Mouse (Mus musculus): ENCODE data around the gene Slc5a11.

Gene Slc5a11

DNA sequence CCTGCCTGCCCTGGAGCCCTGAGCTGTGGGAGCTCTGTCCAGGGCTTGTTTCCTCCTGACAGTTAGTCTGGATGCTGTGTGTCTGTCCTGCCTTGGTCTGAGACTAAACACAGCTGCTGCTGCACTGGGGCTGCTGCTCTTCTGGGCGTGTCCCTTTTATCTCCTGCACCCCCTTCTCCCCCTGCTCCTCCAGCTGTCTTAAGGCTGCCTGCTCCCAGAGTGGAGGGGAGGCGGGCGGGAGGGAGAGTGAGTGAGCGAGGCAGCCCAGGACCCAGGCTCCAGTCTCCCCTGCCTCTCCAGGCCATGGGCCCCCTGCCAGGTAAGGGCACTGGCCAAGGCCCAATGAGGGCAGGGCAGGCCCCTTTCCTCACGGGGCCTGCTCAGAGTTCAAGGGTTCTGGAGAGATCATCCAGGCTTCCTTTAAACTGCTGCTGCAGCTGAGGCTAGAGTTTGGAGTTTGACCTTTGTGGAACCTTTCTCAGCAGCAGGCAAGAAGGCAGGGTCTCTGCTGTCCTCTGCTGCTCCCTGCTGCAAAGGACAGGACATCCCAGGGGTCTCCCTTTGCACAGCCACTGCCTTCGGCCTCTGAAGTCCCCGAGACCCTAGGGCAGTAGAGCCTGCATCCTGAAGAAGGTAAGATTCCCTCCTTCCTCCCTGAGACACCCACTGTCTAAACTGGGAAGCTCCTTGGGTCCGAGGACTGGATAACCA lies at the start of gene Slc5a11:
Gene Slc5a11, plus strand, starts transcription at position 416 of the 711 bp plus-strand sequence.
- DNase-seq (ENCODE audit: low spot score in 2 of 2): peak; percentile 13 to 49

DNA sequence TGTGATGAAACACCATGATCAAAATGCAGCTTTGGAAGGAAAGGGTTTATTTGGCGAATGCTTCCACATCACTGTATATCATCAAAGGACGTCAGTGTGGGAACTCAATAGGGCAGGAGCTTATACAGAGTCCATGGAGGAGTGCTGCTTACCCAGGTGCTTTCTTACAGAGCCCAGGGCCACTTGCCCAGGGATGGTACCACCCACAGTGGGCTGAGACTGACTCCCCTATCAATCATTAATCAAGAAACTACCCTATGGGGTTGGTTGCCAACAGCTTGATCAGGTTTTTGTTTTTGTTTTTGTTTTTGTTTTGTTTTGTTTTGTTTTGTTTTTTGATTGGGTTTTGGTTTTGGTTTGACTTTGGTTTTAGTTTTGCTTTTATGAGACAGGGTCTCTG lies 47.1 kb upstream of the Slc5a11 start:
- DNase-seq (ENCODE audit: low spot score in 2 of 2): no peak

GRCm38 (mm10) chr7:123169618-123170017 lies 45.0 kb upstream of the Slc5a11 start:
- DNase-seq (ENCODE audit: low spot score in 2 of 2): no peak

DNA sequence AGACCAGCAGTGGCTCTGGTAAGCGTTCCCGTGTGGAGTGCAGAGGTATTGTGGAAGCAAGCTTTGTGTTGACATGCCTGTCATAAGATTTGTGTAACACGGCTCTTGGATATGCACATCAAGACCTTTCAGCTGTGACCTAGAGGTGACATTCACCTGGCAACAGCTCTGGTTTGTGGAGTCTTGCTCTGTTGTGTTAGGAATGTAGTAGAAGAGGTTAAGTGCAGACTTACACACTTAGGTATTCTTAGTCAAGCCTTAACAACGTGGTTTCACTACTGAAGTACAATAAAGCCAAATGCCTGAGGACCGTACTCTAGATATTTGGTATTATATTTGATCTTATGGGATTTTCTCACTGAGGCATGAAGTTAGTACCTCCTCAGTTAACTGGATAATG lies 42.5 kb upstream of the Slc5a11 start:
- DNase-seq (ENCODE audit: low spot score in 2 of 2): no peak

DNA sequence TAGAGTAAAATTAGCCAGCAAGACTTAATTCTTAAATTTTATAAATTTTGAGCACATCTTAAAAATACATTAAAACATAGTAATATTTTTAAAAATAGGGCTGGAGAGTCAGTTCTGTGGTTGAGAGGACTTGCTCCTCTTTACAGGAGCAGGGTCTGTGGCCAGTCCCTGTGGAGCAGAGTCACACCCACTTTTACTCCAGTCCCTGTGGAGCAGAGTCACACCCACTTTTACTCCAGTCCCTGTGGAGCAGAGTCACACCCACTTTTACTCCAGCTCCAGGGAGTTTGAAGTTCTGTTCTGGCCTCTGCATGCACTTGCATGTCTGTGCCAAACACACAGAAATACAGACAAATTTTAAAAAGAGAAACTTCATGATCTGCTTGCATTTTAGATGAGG lies 37.4 kb upstream of the Slc5a11 start:
- no peak for DNase-seq (ENCODE audit: low spot score in 2 of 2)

DNA sequence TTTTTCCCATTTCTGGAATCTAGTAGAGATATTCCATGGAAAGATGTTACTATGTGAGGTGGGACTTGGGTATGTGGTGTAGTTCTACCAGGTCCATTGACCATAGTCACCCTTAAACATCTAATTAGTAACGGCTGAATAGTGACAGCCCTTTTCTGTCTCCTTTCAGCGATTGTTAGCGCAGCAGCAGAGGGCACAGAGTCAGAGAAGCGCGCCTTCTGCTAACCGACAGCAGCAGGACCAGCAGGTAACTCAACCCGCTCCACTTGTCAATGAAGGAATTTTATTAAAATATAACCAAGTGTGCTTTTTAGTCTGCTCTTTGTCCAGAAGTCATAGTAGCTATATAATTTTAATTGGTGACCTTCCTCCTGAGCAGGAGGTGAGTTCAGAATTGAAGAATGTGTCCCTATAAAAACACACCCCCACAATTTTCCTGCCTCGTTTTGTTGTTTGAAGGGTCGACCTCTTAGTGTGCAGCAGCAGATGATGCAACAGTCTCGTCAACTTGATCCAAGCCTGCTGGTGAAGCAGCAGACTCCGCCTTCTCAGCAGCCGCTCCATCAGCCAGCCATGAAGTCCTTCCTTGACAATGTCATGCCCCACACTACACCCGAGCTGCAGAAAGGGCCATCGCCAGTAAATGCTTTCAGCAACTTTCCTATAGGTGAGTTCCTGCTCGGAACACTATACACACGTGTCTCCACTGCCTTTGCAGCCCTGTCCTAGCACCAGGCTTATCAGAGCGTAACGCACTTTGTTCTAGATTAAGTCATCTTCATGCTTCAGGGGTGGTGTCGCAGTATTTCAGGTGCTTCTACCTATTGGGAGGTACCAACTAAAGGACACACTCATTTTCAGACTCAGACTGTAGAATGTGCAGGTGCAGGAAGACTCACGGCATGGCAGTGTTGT lies 32.5 kb upstream of the Slc5a11 start:
- no peak for DNase-seq (ENCODE audit: low spot score in 2 of 2)

DNA sequence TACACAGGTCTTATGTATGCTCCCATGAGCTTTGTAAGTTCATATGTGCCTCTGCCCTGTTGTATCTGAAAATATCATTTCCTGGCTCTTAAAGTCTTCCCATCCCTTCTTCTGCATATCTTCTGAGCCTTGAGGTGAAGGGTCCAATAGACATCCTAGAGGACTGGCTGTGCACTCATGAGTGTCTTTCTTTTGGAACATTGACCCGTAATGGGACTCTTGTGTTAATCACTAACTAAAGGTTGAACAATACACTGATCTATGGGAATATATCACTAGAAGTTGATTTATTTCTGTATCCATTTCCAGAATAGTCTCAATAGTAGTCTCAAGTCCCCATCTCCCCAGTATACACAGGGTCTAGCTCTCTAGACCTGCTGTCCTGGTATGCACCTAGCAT lies 29.7 kb upstream of the Slc5a11 start:
- no peak for DNase-seq (ENCODE audit: low spot score in 2 of 2)

DNA sequence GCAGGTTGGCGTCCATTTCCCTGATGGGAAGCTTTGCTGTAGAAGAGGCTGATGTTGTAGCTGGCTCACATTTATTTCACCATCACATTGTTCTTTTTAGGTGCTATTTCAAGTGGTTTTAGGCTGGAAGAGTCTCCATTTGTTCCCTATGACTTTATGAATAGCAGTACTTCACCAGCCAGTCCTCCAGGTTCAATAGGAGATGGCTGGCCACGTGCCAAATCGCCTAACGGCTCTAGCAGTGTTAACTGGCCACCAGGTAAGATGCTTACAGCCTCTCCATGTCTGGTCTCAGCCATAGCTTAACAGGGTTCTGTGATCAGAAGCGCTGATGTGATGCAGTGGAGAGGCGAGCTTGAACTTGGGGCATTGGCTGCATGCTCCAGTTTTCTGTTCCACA lies 28.1 kb upstream of the Slc5a11 start:
- no peak for DNase-seq (ENCODE audit: low spot score in 2 of 2)

- DNase-seq (ENCODE audit: low spot score in 2 of 2): no peak
Measured at GRCm38 (mm10) chr7:123187246-123187645, 27.3 kb upstream of the Slc5a11 start.

GRCm38 (mm10) chr7:123188462-123188861 lies 26.1 kb upstream of the Slc5a11 start:
- DNase-seq (ENCODE audit: low spot score in 2 of 2): no peak

DNA sequence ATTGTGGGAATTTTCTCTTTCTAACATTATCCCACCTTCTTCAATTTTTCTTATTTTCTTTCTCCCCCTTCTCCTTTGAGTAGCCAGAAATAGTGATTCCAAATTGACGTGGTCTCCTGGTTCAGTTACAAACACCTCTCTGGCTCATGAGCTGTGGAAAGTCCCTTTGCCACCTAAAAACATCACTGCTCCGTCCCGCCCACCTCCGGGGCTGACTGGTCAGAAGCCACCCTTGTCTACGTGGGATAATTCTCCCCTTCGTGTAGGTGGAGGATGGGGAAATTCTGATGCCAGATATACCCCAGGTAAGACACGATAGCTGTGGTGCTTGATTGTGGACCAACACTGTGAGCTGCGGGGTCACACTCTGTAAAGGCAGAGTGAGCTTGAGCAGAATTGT lies 24.8 kb upstream of the Slc5a11 start:
- DNase-seq (ENCODE audit: low spot score in 2 of 2): no peak

DNA sequence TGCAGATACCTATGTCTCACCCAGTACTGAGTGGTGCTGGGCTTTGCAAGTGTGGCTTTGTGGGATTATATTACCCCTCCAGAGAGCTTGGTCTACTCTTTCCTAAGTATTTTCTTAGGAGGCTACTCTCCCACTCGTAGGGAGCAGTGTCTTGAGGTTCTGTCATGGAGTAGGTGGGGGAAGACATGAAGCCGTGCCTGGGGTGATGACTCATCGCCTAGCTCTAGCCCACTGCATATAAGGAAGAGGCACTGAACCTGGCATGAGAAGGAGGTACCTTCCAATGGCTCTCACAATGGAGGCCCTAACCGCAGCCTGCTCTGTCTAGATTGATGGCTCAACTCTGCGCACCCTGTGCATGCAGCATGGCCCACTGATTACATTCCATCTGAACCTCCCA lies 22.8 kb upstream of the Slc5a11 start:
- DNase-seq (ENCODE audit: low spot score in 2 of 2): no peak

DNA sequence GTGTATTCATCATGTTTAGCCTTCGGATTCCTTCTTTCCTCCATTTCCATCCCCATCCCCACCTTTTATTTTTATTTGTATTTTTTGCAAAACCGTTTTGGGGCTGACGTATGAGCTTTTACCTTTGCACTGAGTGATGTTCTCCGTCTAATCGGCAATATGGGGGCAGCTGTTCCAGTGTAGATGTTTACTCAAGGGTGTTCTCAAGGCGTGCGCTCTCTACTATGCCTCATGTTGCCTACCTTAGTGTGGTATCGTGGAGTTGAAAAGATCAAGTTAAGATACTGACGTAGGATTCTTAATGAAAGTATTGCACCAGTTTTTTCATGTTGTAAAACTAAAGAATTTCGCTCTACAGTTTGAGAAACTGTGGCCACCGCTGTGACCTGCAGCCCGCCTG lies 21.4 kb upstream of the Slc5a11 start:
- no peak for DNase-seq (ENCODE audit: low spot score in 2 of 2)

- no peak for DNase-seq (ENCODE audit: low spot score in 2 of 2)
Measured at GRCm38 (mm10) chr7:123194696-123195095, 19.9 kb upstream of the Slc5a11 start.

DNA sequence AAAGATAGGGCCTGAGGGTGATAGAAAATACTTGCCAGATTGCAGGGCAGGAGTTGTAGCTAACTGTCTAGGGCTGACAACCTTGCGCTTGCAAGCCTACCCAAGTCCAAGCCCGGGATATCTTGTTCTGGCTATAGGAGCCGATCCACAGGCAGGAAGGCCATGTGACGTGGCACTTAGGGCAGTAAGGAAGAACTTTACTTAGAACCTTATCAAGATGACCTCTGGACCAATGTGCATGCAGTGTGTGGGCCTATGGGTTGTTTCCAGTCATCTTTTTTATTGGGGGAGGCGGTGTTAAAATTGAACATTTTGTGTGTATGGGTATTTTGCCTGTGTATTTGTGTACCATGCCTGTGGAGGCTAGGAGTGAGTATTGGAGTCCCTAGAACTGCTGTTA lies 18.1 kb upstream of the Slc5a11 start:
- no peak for DNase-seq (ENCODE audit: low spot score in 2 of 2)

DNA sequence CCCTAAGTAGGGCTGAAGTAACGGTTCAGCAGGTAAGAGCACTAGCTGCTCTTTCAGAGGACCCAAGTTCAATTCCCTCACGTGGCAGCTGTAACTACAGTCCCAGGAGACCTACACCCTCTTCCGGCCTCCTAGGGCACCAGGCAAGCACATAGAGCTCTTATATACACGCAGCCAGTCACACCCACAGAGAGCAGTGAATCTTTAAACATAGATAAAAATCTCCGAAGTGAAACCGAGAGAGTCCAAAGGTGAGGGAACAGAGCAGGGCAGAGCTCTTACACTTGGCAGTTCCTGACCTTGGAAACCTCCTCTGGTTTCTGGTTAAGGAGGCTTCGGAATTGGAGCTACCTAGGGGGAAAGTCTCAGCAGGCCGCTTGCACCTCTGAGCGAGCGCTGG lies 15.9 kb upstream of the Slc5a11 start:
- DNase-seq (ENCODE audit: low spot score in 2 of 2): no peak

GRCm38 (mm10) chr7:123199151-123199550 lies 15.4 kb upstream of the Slc5a11 start:
- DNase-seq (ENCODE audit: low spot score in 2 of 2): no peak

DNA sequence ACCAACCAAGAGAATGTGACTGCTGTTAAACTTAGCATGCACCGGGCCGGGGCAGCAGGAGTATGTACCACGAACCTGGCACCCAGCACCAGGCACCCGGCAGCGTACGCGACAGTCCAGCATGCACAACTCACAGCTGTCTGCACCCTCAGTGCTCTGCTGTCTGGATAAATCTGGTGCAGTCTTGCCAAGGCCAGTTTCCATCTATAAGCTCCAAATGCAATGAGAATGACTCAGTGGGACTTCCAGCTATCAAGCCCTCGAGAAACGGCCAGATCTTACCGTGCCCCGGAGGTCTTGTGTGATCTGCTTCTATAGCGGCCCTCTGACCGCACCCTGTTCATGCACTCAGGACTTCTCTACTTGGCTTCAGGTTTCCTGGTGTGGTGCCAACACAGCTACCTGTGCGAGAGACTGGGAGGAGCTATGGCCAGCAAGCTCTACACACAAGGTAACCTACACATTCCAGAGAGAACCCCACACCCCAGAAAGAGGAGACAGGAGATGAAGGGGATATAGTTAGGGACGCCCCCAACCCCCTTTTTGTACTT lies 14.8 kb upstream of the Slc5a11 start:
- DNase-seq (ENCODE audit: low spot score in 2 of 2): no peak

DNA sequence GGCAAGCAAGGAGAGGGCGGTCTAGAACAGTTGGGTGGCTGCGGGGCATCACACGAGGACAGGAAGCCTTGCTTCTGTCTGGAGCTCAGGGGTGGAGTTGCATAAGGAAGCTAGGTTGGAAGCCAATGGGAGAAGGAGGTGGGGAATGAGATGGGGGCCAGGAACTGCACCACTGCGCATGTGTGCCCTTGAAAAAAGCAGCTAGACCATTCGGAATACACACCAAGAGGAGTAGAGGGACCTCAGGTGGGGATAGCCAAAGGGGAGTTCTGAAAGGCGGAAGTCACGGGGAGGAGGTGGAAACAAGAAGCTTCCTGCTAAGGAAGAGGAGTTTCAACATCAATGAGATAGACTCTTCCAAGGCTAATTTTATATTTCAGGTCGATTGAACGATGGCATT lies 13.9 kb upstream of the Slc5a11 start:
- no peak for DNase-seq (ENCODE audit: low spot score in 2 of 2)

- peak in 1 of 2 experiments; percentile 11 for DNase-seq (ENCODE audit: low spot score in 2 of 2)
Measured at GRCm38 (mm10) chr7:123205261-123205660, 9.3 kb upstream of the Slc5a11 start.

GRCm38 (mm10) chr7:123207561-123207960 lies 7.0 kb upstream of the Slc5a11 start:
- DNase-seq (ENCODE audit: low spot score in 2 of 2): no peak

DNA sequence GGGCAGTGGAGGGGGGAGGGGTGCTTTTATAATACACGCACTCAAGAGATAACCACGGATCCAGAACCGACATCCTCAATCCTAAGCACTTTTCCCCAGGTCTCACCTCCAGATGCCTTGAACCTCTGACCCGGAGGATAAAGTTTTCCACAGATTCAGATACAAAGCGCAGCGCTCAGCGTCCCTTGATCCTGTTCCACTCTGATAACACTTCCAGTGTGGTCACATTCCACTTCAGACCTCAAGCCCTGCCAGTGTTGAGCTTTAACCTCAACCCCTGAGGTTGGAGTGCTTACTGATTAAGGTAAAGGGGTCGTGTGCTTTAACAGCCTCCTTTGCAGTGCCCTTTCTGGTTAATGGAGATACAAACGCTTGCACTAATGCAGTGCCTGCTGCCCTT lies 4.7 kb upstream of the Slc5a11 start:
- no peak for DNase-seq (ENCODE audit: low spot score in 2 of 2)

- DNase-seq (ENCODE audit: low spot score in 2 of 2): no peak
Measured at GRCm38 (mm10) chr7:123211461-123211860, 3.1 kb upstream of the Slc5a11 start.

Measured in heart, adult 9 months (tissue).